Mouse (Mus musculus) heart, embryonic 12.5 days (tissue): ENCODE measurements around the gene Cbx1. TPM values are rescaled to one million over a fixed set of nuclear protein-coding genes. Genes with fewer than 3 reads are reported as not detected.

Source experiments
- microRNA counts: library from miRNA; unstranded; fragments of <30 nt; microRNA quantifications from one replicate; lab custom pipeline; 2017
- microRNA-seq: library from miRNA; unstranded; fragments of <30 nt; microRNA quantifications from one replicate; pipeline ENCODE4, GENCODE M21; 2017
- polyA plus RNA-seq: library from polyadenylated mRNA; unstranded; fragments of >200 nt; fragmentation: Nextera tagmentation; extraction: Ambion mirVana; gene quantifications from 2 replicates; pipeline ENCODE4 v1.2.1, GENCODE M21; 2016

Gene Cbx1
- polyA plus RNA-seq, 1 experiment from 2014 or later: 57.9 TPM

MicroRNAs encoded within 50 kb of the gene (microRNA counts, 519-probe panel; counts per million panel counts)
- microRNA mmu-miR-152 (lab: Ali Mortazavi, UCI): 6,797 counts per million, percentile 84 among the panel's probes with 10 or more counts

Small RNAs within 50 kb of the gene (microRNA-seq; reads per million reads assigned to microRNA genes)
- gene Mir152: 179 reads per million, percentile 60 among the genes with 10 or more reads in this experiment

Other genes with a start within 250 kb of the Cbx1 start
- 14.3 and 14.7 TPM in 2 replicates for gene Snx11, start 11.6 kb upstream of the Cbx1 start, polyA plus RNA-seq
- gene Nfe2l1, start 40.8 kb downstream of the Cbx1 start, polyA plus RNA-seq: 85.8 and 89.7 TPM in 2 replicates
- gene Copz2, start 60.7 kb downstream of the Cbx1 start, polyA plus RNA-seq: 105 TPM in 2 replicates
- gene Cdk5rap3, start 127.4 kb downstream of the Cbx1 start, polyA plus RNA-seq: 52.3 and 58.0 TPM in 2 replicates
- 0.46 and 0.51 TPM in 2 replicates for gene Prr15l, start 139.0 kb downstream of the Cbx1 start, polyA plus RNA-seq
- 37.7 and 40.5 TPM in 2 replicates for gene Pnpo, start 154.9 kb downstream of the Cbx1 start, polyA plus RNA-seq
- 18.0 and 19.9 TPM in 2 replicates for gene Sp2, start 193.8 kb downstream of the Cbx1 start, polyA plus RNA-seq
- gene Sp6, start 224.3 kb downstream of the Cbx1 start, polyA plus RNA-seq: 0.22 and 0.45 TPM in 2 replicates
- gene Scrn2, start 240.8 kb downstream of the Cbx1 start, polyA plus RNA-seq: 17.0 and 18.3 TPM in 2 replicates